Mouse (Mus musculus) hindbrain, embryonic 11.5 days (tissue): ENCODE measurements around the gene Enpp6. TPM values are rescaled to one million over a fixed set of nuclear protein-coding genes. Genes with fewer than 3 reads are reported as not detected.

ENCODE experiments used
- ATAC-seq: fragments of 200-750 bp; cut with Nextera tagmentation; 2 replicates; pipeline ENCODE4 v1.8.0; 2017; ENCODE audit warnings: mild to moderate bottlenecking, moderate TSS enrichment, moderate library complexity; ENCODE audit not compliant: low FRiP score
- DNase-seq: peaks from one replicate; pipeline ENCODE4 v3.0.0-alpha.2; 2015; ENCODE audit warnings: low spot score
- H3K27ac ChIP-seq: fragments of 300-500 bp; sonication (generic); 2 replicates; pipeline ENCODE4 v1.5.1; 2014; ENCODE audit warnings: mild to moderate bottlenecking, low read depth, low read length
- H3K27me3 ChIP-seq: fragments of 300-500 bp; sonication (generic); 2 replicates; pipeline ENCODE4 v1.6.1; 2014; ENCODE audit warnings: mild to moderate bottlenecking, low read length, moderate library complexity, mixed read lengths; ENCODE audit not compliant: control insufficient read depth, insufficient read depth
- H3K36me3 ChIP-seq: fragments of 300-500 bp; sonication (generic); 2 replicates; pipeline ENCODE4 v1.6.1; 2014; ENCODE audit warnings: mild to moderate bottlenecking, low read length, moderate library complexity, mixed read lengths; ENCODE audit not compliant: control insufficient read depth, insufficient read depth
- H3K4me1 ChIP-seq: fragments of 300-500 bp; sonication (generic); replicated peaks from 2 replicates; pipeline ENCODE4 v1.6.1; 2014; ENCODE audit warnings: low read length, mixed read lengths; ENCODE audit not compliant: control insufficient read depth, insufficient read depth
- H3K4me2 ChIP-seq: fragments of 300-500 bp; sonication (generic); replicated peaks from 2 replicates; pipeline ENCODE4 v1.6.1; 2014; ENCODE audit warnings: mild to moderate bottlenecking, low read depth, low read length
- H3K4me3 ChIP-seq: fragments of 300-500 bp; sonication (generic); 2 replicates; pipeline ENCODE4 v1.5.1; 2014; ENCODE audit warnings: low read depth, low read length
- H3K9ac ChIP-seq: fragments of 300-500 bp; sonication (generic); 2 replicates; pipeline ENCODE4 v1.6.1; 2014; ENCODE audit warnings: low read depth, low read length
- H3K9me3 ChIP-seq: fragments of 300-500 bp; sonication (generic); 2 replicates; pipeline ENCODE4 v1.6.1; 2016; ENCODE audit warnings: low read length; ENCODE audit not compliant: control insufficient read depth
- WGBS: fragments of 180-500 bp; shearing (Covaris S2); extraction: QIAGEN DNeasy Blood & Tissue Kit; methylation state at CpG from one replicate; pipeline ENCODE4 v1.1.7; 2014; 5-methylcytosine and 5-hydroxymethylcytosine counted together
- polyA plus RNA-seq: library from polyadenylated mRNA; unstranded; fragments of >200 nt; fragmentation: Nextera tagmentation; extraction: Ambion mirVana; gene quantifications from 2 replicates; pipeline ENCODE4 v1.2.1, GENCODE M21; 2014

Enpp6 gene
- polyA plus RNA-seq, 1 experiment from 2014 or later = 0.48 TPM

- Histone ChIP-seq H3K9ac (no peak overlapping the region), H3K4me3 (no peak overlapping the region), H3K9me3 (no peaks in the 10 kb centered on the region), H3K36me3 (no peaks in the 10 kb centered on the region), H3K27ac (no peak overlapping the region), H3K4me1 (no peaks in the 10 kb centered on the region), H3K27me3 (no peaks in the 10 kb centered on the region), H3K4me2 (no peak overlapping the region)
- DNase-seq (no peak), ATAC-seq (no peak)
- WGBS = 75% methylated on average over 17 of the region's 17 CpGs
Observed at GRCm38 (mm10) chr8:47114133-47114796, 127.6 kb downstream of the Enpp6 start.

- H3K9me3 ChIP-seq = no peaks in the 10 kb centered on the region
- H3K36me3 ChIP-seq = no peaks in the 10 kb centered on the region
- 81% methylated on average over 4 of the region's 4 CpGs for WGBS
- no peaks in the 10 kb centered on the region for H3K4me1 ChIP-seq
- ATAC-seq (no peak), DNase-seq (no peak)
- H3K9ac ChIP-seq = no peak overlapping the region
- H3K27me3 ChIP-seq = no peaks in the 10 kb centered on the region
- no peak overlapping the region for H3K4me3 ChIP-seq
- no peak overlapping the region for H3K4me2 ChIP-seq
- H3K27ac ChIP-seq = no peak overlapping the region
Observed at GRCm38 (mm10) chr8:47117336-47117735, 130.6 kb downstream of the Enpp6 start.

GRCm38 (mm10) chr8:47119895-47120294 lies 133.2 kb downstream of the Enpp6 start:
- ATAC-seq (no peak), DNase-seq (no peak)
- Histone ChIP-seq H3K9ac (no peak overlapping the region), H3K4me3 (no peak overlapping the region), H3K27ac (no peak overlapping the region), H3K27me3 (no peaks in the 10 kb centered on the region), H3K9me3 (no peaks in the 10 kb centered on the region), H3K36me3 (no peaks in the 10 kb centered on the region), H3K4me2 (no peak overlapping the region), H3K4me1 (no peaks in the 10 kb centered on the region)
- 78% methylated on average over 1 of the region's 1 CpGs for WGBS

GRCm38 (mm10) chr8:47128859-47129258 lies 142.2 kb downstream of the Enpp6 start:
- Histone ChIP-seq H3K9ac (no peak overlapping the region), H3K4me2 (no peak overlapping the region), H3K9me3 (no peaks in the 10 kb centered on the region), H3K4me1 (no peaks in the 10 kb centered on the region), H3K36me3 (no peaks in the 10 kb centered on the region), H3K27me3 (no peaks in the 10 kb centered on the region), H3K27ac (no peak overlapping the region), H3K4me3 (no peak overlapping the region)
- ATAC-seq = no peak
- WGBS = 94% methylated on average over 1 of the region's 1 CpGs
- DNase-seq = no peak

GRCm38 (mm10) chr8:47133381-47133780 lies 146.7 kb downstream of the Enpp6 start:
- H3K27ac ChIP-seq = no peak overlapping the region
- no peak overlapping the region for H3K9ac ChIP-seq
- no peak overlapping the region for H3K4me3 ChIP-seq
- H3K9me3 ChIP-seq = no peaks in the 10 kb centered on the region
- H3K36me3 ChIP-seq = no peaks in the 10 kb centered on the region
- H3K27me3 ChIP-seq = no peaks in the 10 kb centered on the region
- DNase-seq (no peak), ATAC-seq (no peak)
- 94% methylated on average over 3 of the region's 3 CpGs for WGBS
- no peaks in the 10 kb centered on the region for H3K4me1 ChIP-seq
- no peak overlapping the region for H3K4me2 ChIP-seq

- DNase-seq = peak; percentile 22
- 47% methylated on average over 11 of the region's 11 CpGs for WGBS
- Histone ChIP-seq H3K4me1 (no peaks in the 10 kb centered on the region), H3K27ac (no peak overlapping the region), H3K9ac (no peak overlapping the region), H3K4me2 (no peak overlapping the region), H3K4me3 (no peak overlapping the region), H3K9me3 (no peaks in the 10 kb centered on the region), H3K36me3 (no peaks in the 10 kb centered on the region), H3K27me3 (no peaks in the 10 kb centered on the region)
- no peak for ATAC-seq
Observed at GRCm38 (mm10) chr8:47134736-47135135, 148.0 kb downstream of the Enpp6 start.

- WGBS = 19% methylated on average over 9 of the region's 9 CpGs
- no peak for ATAC-seq
- no peak overlapping the region for H3K27ac ChIP-seq
Observed at GRCm38 (mm10) chr8:47135586-47135985, 148.9 kb downstream of the Enpp6 start.

GRCm38 (mm10) chr8:47136047-47136446 lies 149.4 kb downstream of the Enpp6 start:
- no peaks in the 10 kb centered on the region for H3K27me3 ChIP-seq
- 40% methylated on average over 5 of the region's 5 CpGs for WGBS
- no peak overlapping the region for H3K4me2 ChIP-seq
- DNase-seq (no peak), ATAC-seq (no peak)
- no peak overlapping the region for H3K27ac ChIP-seq
- no peak overlapping the region for H3K4me3 ChIP-seq
- no peaks in the 10 kb centered on the region for H3K9me3 ChIP-seq
- H3K9ac ChIP-seq = no peak overlapping the region
- H3K4me1 ChIP-seq = no peaks in the 10 kb centered on the region
- no peaks in the 10 kb centered on the region for H3K36me3 ChIP-seq

More at GRCm38 (mm10) chr8:47135586-47135985, 148.9 kb downstream of the Enpp6 start:
- H3K4me3 ChIP-seq = no peak overlapping the region
- no peak overlapping the region for H3K4me2 ChIP-seq
- no peaks in the 10 kb centered on the region for H3K36me3 ChIP-seq
- no peaks in the 10 kb centered on the region for H3K4me1 ChIP-seq
- peak; percentile 31 for DNase-seq
- no peaks in the 10 kb centered on the region for H3K27me3 ChIP-seq
- H3K9me3 ChIP-seq = no peaks in the 10 kb centered on the region
- no peak overlapping the region for H3K9ac ChIP-seq

GRCm38 (mm10) chr8:47145258-47145657 lies 158.6 kb downstream of the Enpp6 start:
- H3K36me3 ChIP-seq = no peaks in the 10 kb centered on the region
- WGBS = 93% methylated on average over 7 of the region's 9 CpGs
- H3K27me3 ChIP-seq = no peaks in the 10 kb centered on the region
- DNase-seq (no peak), ATAC-seq (no peak)
- H3K9me3 ChIP-seq = no peaks in the 10 kb centered on the region
- no peak overlapping the region for H3K4me2 ChIP-seq
- H3K27ac ChIP-seq = no peak overlapping the region
- H3K9ac ChIP-seq = no peak overlapping the region
- H3K4me3 ChIP-seq = no peak overlapping the region
- H3K4me1 ChIP-seq = no peaks in the 10 kb centered on the region
